Mouse (Mus musculus) hindbrain, embryonic 16.5 days (tissue): ENCODE results near the gene Zfp26. TPM values are rescaled to one million over a fixed set of nuclear protein-coding genes. Genes with fewer than 3 reads are reported as not detected.

ENCODE experiments used
- ATAC-seq: fragments of 200-750 bp; cut with Nextera tagmentation; 2 replicates; pipeline ENCODE4 v1.8.0; 2017; ENCODE audit warnings: moderate TSS enrichment, moderate library complexity
- H3K27ac ChIP-seq: fragments of 300-500 bp; sonication (generic); 2 replicates; pipeline ENCODE4 v1.5.1; 2014; ENCODE audit warnings: low read depth, mild to moderate bottlenecking, control low read depth, low read length, moderate library complexity
- H3K27me3 ChIP-seq: fragments of 300-500 bp; sonication (generic); replicated peaks from 2 replicates; pipeline ENCODE4 v1.6.1; 2014; ENCODE audit warnings: low read length; ENCODE audit not compliant: control insufficient read depth, insufficient read depth
- H3K36me3 ChIP-seq: fragments of 300-500 bp; sonication (generic); 2 replicates; pipeline ENCODE4 v1.6.1; 2014; ENCODE audit warnings: mild to moderate bottlenecking, low read length, moderate library complexity, mixed read lengths; ENCODE audit not compliant: control insufficient read depth, insufficient read depth
- H3K4me1 ChIP-seq: fragments of 300-500 bp; sonication (generic); 2 replicates; pipeline ENCODE4 v1.6.1; 2014; ENCODE audit warnings: low read depth, low read length; ENCODE audit not compliant: control insufficient read depth, insufficient read depth
- H3K4me2 ChIP-seq: fragments of 300-500 bp; sonication (generic); 2 replicates; pipeline ENCODE4 v1.6.1; 2014; ENCODE audit warnings: mild to moderate bottlenecking, low read length, control low read depth, moderate library complexity
- H3K4me3 ChIP-seq: fragments of 300-500 bp; sonication (generic); 2 replicates; pipeline ENCODE4 v1.5.1; 2014; ENCODE audit warnings: mild to moderate bottlenecking, low read length, control low read depth, moderate library complexity
- H3K9ac ChIP-seq: fragments of 300-500 bp; sonication (generic); 2 replicates; pipeline ENCODE4 v1.6.1; 2014; ENCODE audit warnings: low read depth, mild to moderate bottlenecking, control low read depth, low read length, moderate library complexity
- H3K9me3 ChIP-seq: fragments of 300-500 bp; sonication (generic); 2 replicates; pipeline ENCODE4 v1.6.1; 2014; ENCODE audit warnings: mild to moderate bottlenecking, low read length, moderate library complexity; ENCODE audit not compliant: control insufficient read depth
- WGBS: fragments of 180-500 bp; shearing (Covaris S2); extraction: QIAGEN DNeasy Blood & Tissue Kit; methylation state at CpG from one replicate; pipeline ENCODE4 v1.1.7; 2014; 5-methylcytosine and 5-hydroxymethylcytosine counted together
- polyA plus RNA-seq: library from polyadenylated mRNA; unstranded; fragments of >200 nt; fragmentation: Nextera tagmentation; extraction: Ambion mirVana; gene quantifications from 2 replicates; pipeline ENCODE4 v1.2.1, GENCODE M21; 2015

Gene Zfp26
- 12.3 and 13.8 TPM in 2 replicates for polyA plus RNA-seq

GRCm38 (mm10) chr9:20459377-20460317 lies at the start of gene Zfp26:
Zfp26 (minus strand) TSS chr9:20460162.
- Histone ChIP-seq H3K36me3 (0 out of 2 replicates have a peak, but pooled peaks cover 2% of the 10 kb centered on the region), H3K4me3 (peak within 1 kb of the TSS; percentile 88), H3K27me3 (no peaks in the 10 kb centered on the region), H3K9me3 (no peaks in the 10 kb centered on the region), H3K9ac (peak within 1 kb of the TSS; percentile 92), H3K27ac (peak within 1 kb of the TSS; percentile 89), H3K4me2 (peak within 1 kb of the TSS; percentile 91), H3K4me1 (peaks cover 15% of the 10 kb centered on the region)
- WGBS: under 1% methylated on average over 47 of the region's 48 CpGs
- peak; percentile 94 for ATAC-seq

DNA sequence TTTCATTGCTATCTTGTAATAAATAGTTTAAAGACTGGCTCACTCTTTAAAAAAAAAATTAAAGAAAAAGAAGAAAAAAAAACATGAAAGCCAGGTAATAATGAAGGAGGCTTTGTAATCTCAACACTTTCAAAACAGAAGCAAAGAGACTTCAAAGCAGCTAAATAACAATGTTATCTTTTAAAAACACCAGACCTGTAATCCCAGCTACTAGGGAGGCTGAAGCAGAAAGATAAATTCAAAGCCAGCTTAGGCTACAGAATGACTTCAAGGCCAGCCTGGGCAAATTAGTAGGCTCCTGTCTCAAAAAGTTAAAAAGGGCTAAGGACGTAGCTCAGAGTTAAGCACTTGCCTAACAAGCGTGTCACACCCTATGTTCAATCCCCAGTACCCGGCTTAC lies 49.7 kb upstream of the Zfp26 start:
- ATAC-seq: no peak
- peaks cover 6% of the 10 kb centered on the region for H3K4me1 ChIP-seq
- no peaks in the 10 kb centered on the region for H3K9me3 ChIP-seq
- H3K4me2 ChIP-seq: no peak overlapping the region
- H3K36me3 ChIP-seq: peaks cover 12% of the 10 kb centered on the region
- H3K9ac ChIP-seq: no peak overlapping the region
- H3K27me3 ChIP-seq: no peaks in the 10 kb centered on the region
- WGBS: 82% methylated on average over 3 of the region's 3 CpGs
- no peak overlapping the region for H3K27ac ChIP-seq
- H3K4me3 ChIP-seq: no peak overlapping the region

- Histone ChIP-seq H3K4me2 (no peak overlapping the region), H3K27ac (no peak overlapping the region), H3K9ac (no peak overlapping the region), H3K27me3 (no peaks in the 10 kb centered on the region), H3K4me3 (no peak overlapping the region), H3K4me1 (no peaks in the 10 kb centered on the region), H3K36me3 (peaks cover 34% of the 10 kb centered on the region), H3K9me3 (no peaks in the 10 kb centered on the region)
- WGBS: 95% methylated on average over 5 of the region's 5 CpGs
- ATAC-seq: no peak
Measured at GRCm38 (mm10) chr9:20504801-20505200, 44.8 kb upstream of the Zfp26 start.

GRCm38 (mm10) chr9:20493281-20493680 lies 33.3 kb upstream of the Zfp26 start:
- H3K4me3 ChIP-seq: peak overlapping the region; percentile 79
- peak overlapping the region; percentile 88 for H3K9ac ChIP-seq
- peaks cover 8% of the 10 kb centered on the region for H3K36me3 ChIP-seq
- ATAC-seq: no peak
- H3K27ac ChIP-seq: peak overlapping the region; percentile 96
- H3K4me2 ChIP-seq: peak overlapping the region; percentile 73
- H3K27me3 ChIP-seq: no peaks in the 10 kb centered on the region
- WGBS: 5% methylated on average over 9 of the region's 9 CpGs
- no peaks in the 10 kb centered on the region for H3K9me3 ChIP-seq
- H3K4me1 ChIP-seq: peaks cover 28% of the 10 kb centered on the region

- H3K36me3 ChIP-seq: peaks cover 6% of the 10 kb centered on the region
- no peaks in the 10 kb centered on the region for H3K27me3 ChIP-seq
- peak within 1 kb of the TSS; percentile 79 for H3K4me3 ChIP-seq
- 2% methylated on average over 40 of the region's 40 CpGs for WGBS
- H3K4me1 ChIP-seq: peaks cover 28% of the 10 kb centered on the region
- peak within 1 kb of the TSS; percentile 88 for H3K9ac ChIP-seq
- H3K9me3 ChIP-seq: no peaks in the 10 kb centered on the region
- peak within 1 kb of the TSS; percentile 96 for H3K27ac ChIP-seq
- peak within 1 kb of the TSS; percentile 73 for H3K4me2 ChIP-seq
- peak; percentile 98 for ATAC-seq
Measured at GRCm38 (mm10) chr9:20492527-20493233, 32.7 kb upstream of the Zfp26 start, which contains the start of gene Zfp426. Zfp426 (minus strand) TSS chr9:20492746.

- peaks cover 28% of the 10 kb centered on the region for H3K4me1 ChIP-seq
- no peak for ATAC-seq
- peak overlapping the region; percentile 96 for H3K27ac ChIP-seq
- WGBS: 12% methylated on average over 20 of the region's 20 CpGs
- peaks cover 2% of the 10 kb centered on the region for H3K36me3 ChIP-seq
- no peaks in the 10 kb centered on the region for H3K27me3 ChIP-seq
- peak overlapping the region; percentile 79 for H3K4me3 ChIP-seq
- H3K4me2 ChIP-seq: peak overlapping the region; percentile 73
- H3K9ac ChIP-seq: peak overlapping the region; percentile 88
- H3K9me3 ChIP-seq: no peaks in the 10 kb centered on the region
Measured at GRCm38 (mm10) chr9:20491858-20492526, 32.0 kb upstream of the Zfp26 start.

DNA sequence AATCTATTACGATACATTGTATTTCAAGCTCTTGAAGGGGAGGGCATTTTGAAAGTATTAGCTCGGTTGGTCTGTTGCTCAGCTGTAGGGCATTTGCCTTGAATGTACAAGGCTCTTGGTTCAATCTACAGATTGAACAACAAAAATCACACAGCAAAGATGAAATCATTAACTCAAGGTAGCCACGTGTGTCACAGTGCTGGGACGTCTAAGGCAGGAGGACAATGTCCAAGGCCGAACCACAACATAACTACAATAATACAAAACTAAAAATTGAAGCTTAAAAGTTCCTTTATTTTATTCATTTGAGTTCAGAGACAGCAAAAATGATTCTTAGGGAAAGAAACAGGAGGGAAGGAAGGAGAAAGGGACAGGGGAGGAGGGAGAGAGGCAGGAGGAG lies 29.6 kb upstream of the Zfp26 start:
- peak overlapping the region; percentile 18; the same call in 1 of the 2 replicates for H3K4me2 ChIP-seq
- no peak for ATAC-seq

DNA sequence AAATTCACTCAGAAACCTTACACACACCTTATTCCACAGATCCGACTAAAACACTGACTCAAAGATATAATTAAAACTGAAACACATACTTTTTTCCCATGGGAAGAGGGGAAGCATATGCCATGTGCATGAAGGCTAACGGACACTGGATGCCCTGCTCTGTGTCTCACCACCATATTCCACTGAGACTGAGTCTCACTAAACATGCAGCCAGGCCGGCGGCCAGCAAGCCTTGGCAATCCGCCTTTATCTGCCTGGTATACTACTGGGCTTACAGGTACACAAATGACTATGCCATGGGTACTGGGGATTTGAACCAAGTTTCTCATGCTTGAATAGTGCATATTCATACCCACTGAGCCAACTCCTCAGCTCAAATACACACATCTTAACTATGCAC lies 19.4 kb upstream of the Zfp26 start:
- no peak overlapping the region for H3K9ac ChIP-seq
- no peak overlapping the region for H3K27ac ChIP-seq
- ATAC-seq: no peak
- no peaks in the 10 kb centered on the region for H3K27me3 ChIP-seq
- H3K4me3 ChIP-seq: no peak overlapping the region
- no peaks in the 10 kb centered on the region for H3K9me3 ChIP-seq
- no peaks in the 10 kb centered on the region for H3K4me1 ChIP-seq
- WGBS: 82% methylated on average over 5 of the region's 5 CpGs
- peaks cover 25% of the 10 kb centered on the region for H3K36me3 ChIP-seq
- H3K4me2 ChIP-seq: no peak overlapping the region

More for the DNA sequence above, 29.6 kb upstream of the Zfp26 start:
- Histone ChIP-seq H3K9me3 (no peaks in the 10 kb centered on the region), H3K4me1 (peaks cover 28% of the 10 kb centered on the region), H3K9ac (no peak overlapping the region), H3K27me3 (no peaks in the 10 kb centered on the region), H3K27ac (no peak overlapping the region), H3K36me3 (peaks cover 6% of the 10 kb centered on the region), H3K4me3 (no peak overlapping the region)
- 92% methylated on average over 5 of the region's 5 CpGs for WGBS
